Mouse (Mus musculus): ENCODE results near the gene Hcrtr1. TPM values are rescaled to one million over a fixed set of nuclear protein-coding genes. Genes with fewer than 3 reads are reported as not detected.

The Hcrtr1 gene
- polyA plus RNA-seq, 1 experiment, result 0.48 TPM

DNA sequence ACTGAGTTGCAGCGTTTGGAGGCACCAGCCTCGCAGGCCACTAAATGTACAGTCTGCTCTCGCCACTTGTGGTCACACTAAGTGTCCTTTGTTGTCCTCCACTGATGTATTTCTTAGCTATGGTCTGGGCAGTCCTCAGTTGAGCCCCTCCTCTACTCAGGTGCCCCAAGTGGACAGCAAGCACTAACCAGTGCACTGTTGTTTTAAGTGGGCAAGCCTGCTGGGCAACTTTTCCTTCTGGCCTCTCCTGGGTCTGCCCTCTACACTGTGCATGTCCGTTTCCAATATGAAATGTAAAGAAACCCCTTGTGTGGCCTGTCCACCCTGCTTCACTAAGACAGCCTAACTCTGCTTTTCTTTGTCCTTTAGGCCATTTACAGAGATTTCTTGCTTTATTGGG lies 15.0 kb downstream of the Hcrtr1 start:
- Histone ChIP-seq H3K27me3 (ENCODE audit: control insufficient read depth, insufficient read depth, low read length) (no peaks in the 10 kb centered on the region), H3K36me3 (ENCODE audit: control insufficient read depth, insufficient read depth, low read length) (peaks cover 44% of the 10 kb centered on the region), H3K27ac (ENCODE audit: insufficient read depth, low read length) (no peak overlapping the region), H3K4me1 (ENCODE audit: control insufficient read depth, insufficient read depth, insufficient read length) (no peaks in the 10 kb centered on the region), H3K4me3 (ENCODE audit: extremely low read depth, insufficient read depth, insufficient read length) (no peak overlapping the region)
- no peak for DNase-seq (ENCODE audit: low read depth in 1 of 2, low spot score in 2 of 2)
- 93% methylated on average over 4 of the region's 4 CpGs for WGBS
- TF ChIP-seq POLR2A (IDR thresholded peaks at IDR 0.05; ENCODE audit: low read depth, low read length) (no peak), CTCF (IDR thresholded peaks at IDR 0.05; ENCODE audit: extremely low read depth, insufficient read depth, insufficient read length, insufficient replicate concordance) (no peak)

DNA sequence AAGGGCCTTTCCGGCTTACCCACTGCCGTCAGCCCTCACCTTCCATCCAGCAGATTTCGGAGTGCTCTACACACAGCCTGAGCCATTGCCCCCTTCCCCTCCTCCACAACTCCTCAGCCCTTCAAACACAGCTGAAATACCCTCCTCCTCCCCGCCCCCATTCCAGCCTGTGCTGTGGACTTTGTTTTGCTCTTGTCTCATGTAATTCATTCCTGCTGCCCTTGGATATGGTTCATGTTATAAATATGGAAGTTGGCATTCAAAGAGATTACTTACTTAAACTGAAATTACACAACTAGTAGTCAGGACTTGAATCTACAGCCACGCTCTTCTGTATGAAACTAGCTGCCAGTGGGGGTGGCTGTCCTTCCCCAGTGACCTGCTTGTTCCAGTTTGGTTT lies 16.1 kb downstream of the Hcrtr1 start:
- Histone ChIP-seq H3K27me3 (ENCODE audit: control insufficient read depth, insufficient read depth, low read length) (no peaks in the 10 kb centered on the region), H3K4me1 (ENCODE audit: control insufficient read depth, insufficient read depth, insufficient read length) (no peaks in the 10 kb centered on the region), H3K36me3 (ENCODE audit: control insufficient read depth, insufficient read depth, low read length) (peaks cover 44% of the 10 kb centered on the region), H3K4me3 (ENCODE audit: extremely low read depth, insufficient read depth, insufficient read length) (no peak overlapping the region), H3K27ac (ENCODE audit: insufficient read depth, low read length) (no peak overlapping the region)
- 93% methylated on average over 5 of the region's 5 CpGs for WGBS
- TF ChIP-seq CTCF (IDR thresholded peaks at IDR 0.05; ENCODE audit: extremely low read depth, insufficient read depth, insufficient read length, insufficient replicate concordance) (no peak), POLR2A (IDR thresholded peaks at IDR 0.05; ENCODE audit: low read depth, low read length) (no peak)
- no peak for DNase-seq (ENCODE audit: low read depth in 1 of 2, low spot score in 2 of 2)

DNA sequence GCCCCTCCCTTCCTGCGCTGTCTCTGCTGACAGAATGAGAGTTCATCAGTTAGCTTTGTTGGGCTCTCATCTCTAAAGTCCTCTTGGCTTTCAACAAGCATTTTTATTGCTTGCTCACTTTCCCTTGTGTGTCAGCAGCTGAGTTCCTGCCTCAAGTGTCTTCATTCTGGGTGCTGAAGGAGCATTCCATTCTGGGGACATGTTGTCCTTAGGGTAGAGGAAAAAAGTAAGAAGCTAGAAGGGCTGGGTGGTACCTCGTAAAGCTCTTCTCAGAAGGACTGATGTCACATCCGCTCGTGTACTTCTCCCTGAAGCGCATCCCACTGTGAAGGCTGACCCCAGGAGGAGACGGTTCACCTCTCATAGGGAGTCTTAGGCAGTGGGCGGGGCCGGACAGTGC lies 17.6 kb downstream of the Hcrtr1 start:
- H3K27me3 ChIP-seq (ENCODE audit: control insufficient read depth, insufficient read depth, low read length), result no peaks in the 10 kb centered on the region
- no peak for DNase-seq (ENCODE audit: low read depth in 1 of 2, low spot score in 2 of 2)
- TF ChIP-seq POLR2A (IDR thresholded peaks at IDR 0.05; ENCODE audit: low read depth, low read length), result no peak
- TF ChIP-seq CTCF (IDR thresholded peaks at IDR 0.05; ENCODE audit: extremely low read depth, insufficient read depth, insufficient read length, insufficient replicate concordance), result no peak
- no peak overlapping the region for H3K4me3 ChIP-seq (ENCODE audit: extremely low read depth, insufficient read depth, insufficient read length)
- H3K4me1 ChIP-seq (ENCODE audit: control insufficient read depth, insufficient read depth, insufficient read length), result no peaks in the 10 kb centered on the region
- 92% methylated on average over 8 of the region's 8 CpGs for WGBS
- H3K36me3 ChIP-seq (ENCODE audit: control insufficient read depth, insufficient read depth, low read length), result peaks cover 34% of the 10 kb centered on the region
- H3K27ac ChIP-seq (ENCODE audit: insufficient read depth, low read length), result no peak overlapping the region

DNA sequence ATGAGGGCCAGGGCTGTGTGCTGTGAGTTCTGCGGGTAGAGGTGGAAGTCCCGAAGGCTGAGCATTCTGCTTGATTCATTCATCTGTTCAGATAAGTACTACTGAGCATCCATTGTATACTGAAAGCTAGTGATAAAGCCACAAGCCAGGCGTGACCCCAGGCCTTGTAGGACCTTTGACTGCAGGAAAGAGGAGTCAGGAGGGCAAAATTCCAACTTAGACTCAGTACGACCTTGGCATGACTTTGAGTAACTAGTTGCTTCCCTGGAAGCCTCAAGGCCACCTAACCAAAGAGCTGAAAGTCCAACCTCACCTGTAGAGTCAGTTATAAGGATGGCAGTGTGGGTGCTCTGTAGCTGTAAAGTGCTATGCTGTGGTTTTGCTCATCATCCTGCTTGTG lies 18.4 kb downstream of the Hcrtr1 start:
- no peak overlapping the region for H3K27ac ChIP-seq (ENCODE audit: insufficient read depth, low read length)
- TF ChIP-seq POLR2A (IDR thresholded peaks at IDR 0.05; ENCODE audit: low read depth, low read length), result no peak
- TF ChIP-seq CTCF (IDR thresholded peaks at IDR 0.05; ENCODE audit: extremely low read depth, insufficient read depth, insufficient read length, insufficient replicate concordance), result no peak
- H3K4me3 ChIP-seq (ENCODE audit: extremely low read depth, insufficient read depth, insufficient read length), result no peak overlapping the region
- H3K27me3 ChIP-seq (ENCODE audit: control insufficient read depth, insufficient read depth, low read length), result no peaks in the 10 kb centered on the region
- no peak for DNase-seq (ENCODE audit: low read depth in 1 of 2, low spot score in 2 of 2)
- H3K4me1 ChIP-seq (ENCODE audit: control insufficient read depth, insufficient read depth, insufficient read length), result no peaks in the 10 kb centered on the region
- H3K36me3 ChIP-seq (ENCODE audit: control insufficient read depth, insufficient read depth, low read length), result peaks cover 29% of the 10 kb centered on the region
- 83% methylated on average over 4 of the region's 4 CpGs for WGBS

DNA sequence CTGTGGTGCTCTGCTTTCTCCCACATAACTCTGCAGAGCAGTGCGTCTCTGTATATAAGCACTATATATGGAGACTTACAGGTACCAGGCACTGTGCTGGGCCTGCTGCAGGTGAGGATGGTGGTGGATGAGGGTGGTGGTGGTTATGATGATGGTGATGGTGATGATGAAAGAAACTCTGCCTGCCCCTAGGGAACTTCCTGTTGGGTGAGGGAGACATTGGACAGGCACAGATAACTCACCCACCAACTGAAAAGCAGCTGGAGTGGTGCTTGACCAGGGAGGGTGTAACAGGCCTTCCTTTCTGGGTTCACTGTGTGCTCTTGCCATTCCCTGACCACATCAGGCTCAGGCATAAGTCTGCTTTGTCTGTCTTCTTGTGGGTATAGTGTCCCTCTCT lies 26.4 kb downstream of the Hcrtr1 start:
- no peak for DNase-seq (ENCODE audit: low read depth in 1 of 2, low spot score in 2 of 2)
- Histone ChIP-seq H3K27me3 (ENCODE audit: control insufficient read depth, insufficient read depth, low read length) (no peaks in the 10 kb centered on the region), H3K27ac (ENCODE audit: insufficient read depth, low read length) (no peak overlapping the region), H3K4me1 (ENCODE audit: control insufficient read depth, insufficient read depth, insufficient read length) (peaks cover 6% of the 10 kb centered on the region; the same call in 1 of the 2 replicates), H3K36me3 (ENCODE audit: control insufficient read depth, insufficient read depth, low read length) (no peaks in the 10 kb centered on the region; the same call in 1 of the 2 replicates), H3K4me3 (ENCODE audit: extremely low read depth, insufficient read depth, insufficient read length) (no peak overlapping the region)
- 88% methylated on average over 1 of the region's 1 CpGs for WGBS
- no peak for TF ChIP-seq CTCF (IDR thresholded peaks at IDR 0.05; ENCODE audit: extremely low read depth, insufficient read depth, insufficient read length, insufficient replicate concordance)
- no peak for TF ChIP-seq POLR2A (IDR thresholded peaks at IDR 0.05; ENCODE audit: low read depth, low read length)

DNA sequence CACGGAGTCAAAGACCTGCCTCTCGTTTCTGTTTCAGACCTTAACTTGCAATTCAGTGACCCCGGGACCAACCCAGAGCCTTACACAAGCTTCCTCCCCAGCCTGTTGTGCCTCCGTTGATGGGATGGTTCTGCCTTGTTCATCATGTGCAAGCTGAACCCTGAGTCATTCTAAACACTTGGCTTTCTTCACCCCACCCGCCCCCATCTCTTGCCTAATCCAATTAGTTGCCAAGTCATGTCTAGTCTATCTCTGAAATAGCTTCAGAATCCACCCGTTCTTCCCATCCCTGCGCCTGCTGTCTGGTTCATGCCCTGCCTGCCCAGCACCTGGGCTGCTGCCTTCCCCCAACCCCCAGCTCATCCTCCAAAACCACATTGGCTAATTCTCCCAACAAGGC lies 26.9 kb downstream of the Hcrtr1 start:
- TF ChIP-seq CTCF (IDR thresholded peaks at IDR 0.05; ENCODE audit: extremely low read depth, insufficient read depth, insufficient read length, insufficient replicate concordance) (no peak), POLR2A (IDR thresholded peaks at IDR 0.05; ENCODE audit: low read depth, low read length) (no peak)
- H3K36me3 ChIP-seq (ENCODE audit: control insufficient read depth, insufficient read depth, low read length), result no peaks in the 10 kb centered on the region; the same call in 1 of the 2 replicates

DNA sequence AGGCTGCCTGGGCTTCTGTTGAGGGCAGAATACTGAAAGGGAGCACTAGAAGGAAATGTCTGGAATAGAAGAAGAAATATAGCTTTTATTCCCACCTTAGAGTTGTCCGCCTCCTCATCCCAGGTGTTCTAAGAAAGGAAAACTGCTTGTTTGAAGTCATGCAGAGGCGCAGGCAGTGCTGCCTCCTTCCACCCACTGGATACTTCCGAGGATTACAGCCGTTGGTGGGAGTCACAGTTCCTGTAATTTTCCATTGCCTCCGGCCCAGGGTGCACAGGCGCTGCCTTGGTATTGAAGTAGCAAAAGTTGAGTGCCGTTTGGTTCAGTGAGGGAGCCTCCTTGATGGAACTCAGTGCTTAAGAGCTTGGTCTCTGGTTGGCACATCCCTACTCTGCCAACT lies 29.1 kb downstream of the Hcrtr1 start:
- no peak for DNase-seq (ENCODE audit: low read depth in 1 of 2, low spot score in 2 of 2)
- Histone ChIP-seq H3K36me3 (ENCODE audit: control insufficient read depth, insufficient read depth, low read length) (no peaks in the 10 kb centered on the region; the same call in 1 of the 2 replicates), H3K4me1 (ENCODE audit: control insufficient read depth, insufficient read depth, insufficient read length) (peaks cover 6% of the 10 kb centered on the region; the same call in 1 of the 2 replicates), H3K27me3 (ENCODE audit: control insufficient read depth, insufficient read depth, low read length) (no peaks in the 10 kb centered on the region), H3K27ac (ENCODE audit: insufficient read depth, low read length) (no peak overlapping the region), H3K4me3 (ENCODE audit: extremely low read depth, insufficient read depth, insufficient read length) (no peak overlapping the region)
- WGBS, result 90% methylated on average over 7 of the region's 7 CpGs
- TF ChIP-seq CTCF (IDR thresholded peaks at IDR 0.05; ENCODE audit: extremely low read depth, insufficient read depth, insufficient read length, insufficient replicate concordance) (no peak), POLR2A (IDR thresholded peaks at IDR 0.05; ENCODE audit: low read depth, low read length) (no peak)

More for the DNA sequence above, 26.9 kb downstream of the Hcrtr1 start:
- DNase-seq (ENCODE audit: low read depth in 1 of 2, low spot score in 2 of 2), result no peak
- 72% methylated on average over 7 of the region's 7 CpGs for WGBS
- H3K4me3 ChIP-seq (ENCODE audit: extremely low read depth, insufficient read depth, insufficient read length), result no peak overlapping the region
- peaks cover 6% of the 10 kb centered on the region; the same call in 1 of the 2 replicates for H3K4me1 ChIP-seq (ENCODE audit: control insufficient read depth, insufficient read depth, insufficient read length)
- no peak overlapping the region for H3K27ac ChIP-seq (ENCODE audit: insufficient read depth, low read length)
- no peaks in the 10 kb centered on the region for H3K27me3 ChIP-seq (ENCODE audit: control insufficient read depth, insufficient read depth, low read length)

Measured in spleen, adult 2 months (tissue).